Mouse (Mus musculus): ENCODE data around the gene Sestd1.

DNA sequence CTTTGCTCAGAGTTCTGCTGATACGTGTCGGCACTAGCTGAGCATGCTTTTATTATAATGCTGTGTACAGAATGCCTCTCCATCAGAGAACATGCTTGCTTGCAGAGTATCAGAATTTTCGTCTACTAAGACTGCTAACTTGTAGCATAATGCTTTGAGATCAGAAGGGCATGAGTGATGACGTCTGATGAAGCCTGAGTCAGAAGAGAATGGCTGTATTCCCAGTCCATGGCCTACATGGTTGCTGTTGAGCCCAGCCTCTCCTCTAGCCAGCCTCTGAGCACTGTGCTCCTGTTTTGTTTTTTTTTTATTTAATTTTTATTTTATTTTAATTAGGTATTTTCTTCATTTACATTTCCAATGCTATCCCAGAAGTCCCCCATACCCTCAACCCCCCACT is 43.5 kb downstream of the Sestd1 start:
- TF ChIP-seq POLR2A (IDR thresholded peaks at IDR 0.05; ENCODE audit: extremely low read depth, insufficient read depth, low read length) (no peak), CTCF (IDR thresholded peaks at IDR 0.05; ENCODE audit: low read depth, low read length) (no peak)

Measured in liver, adult 2 months (tissue).